Mouse (Mus musculus) hindbrain, embryonic 16.5 days (tissue): ENCODE results near the gene Gje1. TPM values are rescaled to one million over a fixed set of nuclear protein-coding genes. Genes with fewer than 3 reads are reported as not detected.
A peak's percentile ranks its signal among the peaks of the same experiment; 100 is the strongest.

Experiments used
- ATAC-seq: fragments of 200-750 bp; cut with Nextera tagmentation; 2 replicates; pipeline ENCODE4 v1.8.0; 2017; ENCODE audit warnings: moderate TSS enrichment, moderate library complexity
- H3K27ac ChIP-seq: fragments of 300-500 bp; sonication (generic); 2 replicates; pipeline ENCODE4 v1.5.1; 2014; ENCODE audit warnings: low read depth, mild to moderate bottlenecking, control low read depth, low read length, moderate library complexity
- H3K27me3 ChIP-seq: fragments of 300-500 bp; sonication (generic); replicated peaks from 2 replicates; pipeline ENCODE4 v1.6.1; 2014; ENCODE audit warnings: low read length; ENCODE audit not compliant: control insufficient read depth, insufficient read depth
- H3K36me3 ChIP-seq: fragments of 300-500 bp; sonication (generic); 2 replicates; pipeline ENCODE4 v1.6.1; 2014; ENCODE audit warnings: mild to moderate bottlenecking, low read length, moderate library complexity, mixed read lengths; ENCODE audit not compliant: control insufficient read depth, insufficient read depth
- H3K4me1 ChIP-seq: fragments of 300-500 bp; sonication (generic); 2 replicates; pipeline ENCODE4 v1.6.1; 2014; ENCODE audit warnings: low read depth, low read length; ENCODE audit not compliant: control insufficient read depth, insufficient read depth
- H3K4me2 ChIP-seq: fragments of 300-500 bp; sonication (generic); 2 replicates; pipeline ENCODE4 v1.6.1; 2014; ENCODE audit warnings: mild to moderate bottlenecking, low read length, control low read depth, moderate library complexity
- H3K4me3 ChIP-seq: fragments of 300-500 bp; sonication (generic); 2 replicates; pipeline ENCODE4 v1.5.1; 2014; ENCODE audit warnings: mild to moderate bottlenecking, low read length, control low read depth, moderate library complexity
- H3K9ac ChIP-seq: fragments of 300-500 bp; sonication (generic); 2 replicates; pipeline ENCODE4 v1.6.1; 2014; ENCODE audit warnings: low read depth, mild to moderate bottlenecking, control low read depth, low read length, moderate library complexity
- H3K9me3 ChIP-seq: fragments of 300-500 bp; sonication (generic); 2 replicates; pipeline ENCODE4 v1.6.1; 2014; ENCODE audit warnings: mild to moderate bottlenecking, low read length, moderate library complexity; ENCODE audit not compliant: control insufficient read depth
- WGBS: fragments of 180-500 bp; shearing (Covaris S2); extraction: QIAGEN DNeasy Blood & Tissue Kit; methylation state at CpG from one replicate; pipeline ENCODE4 v1.1.7; 2014; 5-methylcytosine and 5-hydroxymethylcytosine counted together
- polyA plus RNA-seq: library from polyadenylated mRNA; unstranded; fragments of >200 nt; fragmentation: Nextera tagmentation; extraction: Ambion mirVana; gene quantifications from 2 replicates; pipeline ENCODE4 v1.2.1, GENCODE M21; 2015

Gene Gje1
- polyA plus RNA-seq = not detected in 2 replicates

- no peaks in the 10 kb centered on the region for H3K36me3 ChIP-seq
- H3K27me3 ChIP-seq = no peaks in the 10 kb centered on the region
- H3K4me2 ChIP-seq = no peak within 1 kb of the TSS
- no peak within 1 kb of the TSS for H3K4me3 ChIP-seq
- ATAC-seq = no peak
- no peaks in the 10 kb centered on the region for H3K9me3 ChIP-seq
- H3K27ac ChIP-seq = no peak within 1 kb of the TSS
- H3K9ac ChIP-seq = no peak within 1 kb of the TSS
- WGBS = 60% methylated on average over 3 of the region's 3 CpGs
- H3K4me1 ChIP-seq = no peaks in the 10 kb centered on the region
These were observed at the start of gene Gje1 for GRCm38 (mm10) chr10:14718114-14718513. Gene Gje1, minus strand, starts transcription at chr10:14718214.

- WGBS = 22% methylated on average over 8 of the region's 8 CpGs
- peak overlapping the region; percentile 35 for H3K9ac ChIP-seq
- H3K4me3 ChIP-seq = peak overlapping the region; percentile 48
- no peak overlapping the region for H3K27ac ChIP-seq
- H3K4me2 ChIP-seq = peak overlapping the region; percentile 86
- H3K36me3 ChIP-seq = no peaks in the 10 kb centered on the region
- ATAC-seq = peak; percentile 58
- H3K9me3 ChIP-seq = no peaks in the 10 kb centered on the region
- H3K27me3 ChIP-seq = no peaks in the 10 kb centered on the region
- H3K4me1 ChIP-seq = no peaks in the 10 kb centered on the region
These were observed 42.6 kb upstream of the Gje1 start for GRCm38 (mm10) chr10:14760618-14761017.

GRCm38 (mm10) chr10:14759665-14760558 lies 41.9 kb upstream of the Gje1 start:
- WGBS = 1% methylated on average over 35 of the region's 35 CpGs
- peak; percentile 68 for ATAC-seq
- peak overlapping the region; percentile 35 for H3K9ac ChIP-seq

GRCm38 (mm10) chr10:14734285-14734684 lies 16.3 kb upstream of the Gje1 start:
- ATAC-seq = no peak
- Histone ChIP-seq H3K4me1 (no peaks in the 10 kb centered on the region), H3K9me3 (no peaks in the 10 kb centered on the region), H3K36me3 (no peaks in the 10 kb centered on the region), H3K27me3 (no peaks in the 10 kb centered on the region), H3K9ac (no peak overlapping the region), H3K4me3 (no peak overlapping the region), H3K4me2 (no peak overlapping the region), H3K27ac (no peak overlapping the region)
- 12% methylated on average over 2 of the region's 2 CpGs for WGBS

More at GRCm38 (mm10) chr10:14759665-14760558, 41.9 kb upstream of the Gje1 start:
- peak overlapping the region; percentile 86 for H3K4me2 ChIP-seq
- no peaks in the 10 kb centered on the region for H3K36me3 ChIP-seq
- H3K27me3 ChIP-seq = no peaks in the 10 kb centered on the region
- H3K27ac ChIP-seq = no peak overlapping the region
- no peaks in the 10 kb centered on the region for H3K9me3 ChIP-seq
- peak overlapping the region; percentile 48 for H3K4me3 ChIP-seq
- no peaks in the 10 kb centered on the region for H3K4me1 ChIP-seq

GRCm38 (mm10) chr10:14725671-14726070 lies 7.7 kb upstream of the Gje1 start:
- H3K4me2 ChIP-seq = no peak overlapping the region
- no peaks in the 10 kb centered on the region for H3K4me1 ChIP-seq
- H3K9me3 ChIP-seq = no peaks in the 10 kb centered on the region
- no peaks in the 10 kb centered on the region for H3K27me3 ChIP-seq
- no peaks in the 10 kb centered on the region for H3K36me3 ChIP-seq
- H3K9ac ChIP-seq = no peak overlapping the region
- WGBS = 58% methylated on average over 9 of the region's 9 CpGs
- no peak overlapping the region for H3K27ac ChIP-seq
- H3K4me3 ChIP-seq = no peak overlapping the region
- no peak for ATAC-seq

- Histone ChIP-seq H3K27ac (peak within 1 kb of the TSS; percentile 84), H3K9me3 (0 out of 2 replicates have a peak, but pooled peaks cover 2% of the 10 kb centered on the region), H3K4me3 (peak within 1 kb of the TSS; percentile 96), H3K27me3 (no peaks in the 10 kb centered on the region), H3K36me3 (no peaks in the 10 kb centered on the region), H3K9ac (peak within 1 kb of the TSS; percentile 84), H3K4me1 (peaks cover 15% of the 10 kb centered on the region), H3K4me2 (peak within 1 kb of the TSS; percentile 70)
- peak; percentile 99 for ATAC-seq
- under 1% methylated on average over 50 of the region's 50 CpGs for WGBS
These were observed 12.6 kb downstream of the Gje1 start, which contains the start of the genes Vta1 and Nmbr for GRCm38 (mm10) chr10:14705072-14706066. Gene Vta1, minus strand, starts transcription at chr10:14705560. Gene Nmbr, plus strand, starts transcription at chr10:14705591.

- H3K4me1 ChIP-seq = peaks cover 15% of the 10 kb centered on the region
- 22% methylated on average over 4 of the region's 4 CpGs for WGBS
- no peak for ATAC-seq
- peak overlapping the region; percentile 70 for H3K4me2 ChIP-seq
- 0 out of 2 replicates have a peak, but pooled peaks cover 2% of the 10 kb centered on the region for H3K9me3 ChIP-seq
- peak overlapping the region; percentile 96 for H3K4me3 ChIP-seq
- H3K9ac ChIP-seq = no peak overlapping the region
- H3K27ac ChIP-seq = no peak overlapping the region
- no peaks in the 10 kb centered on the region for H3K27me3 ChIP-seq
- H3K36me3 ChIP-seq = no peaks in the 10 kb centered on the region
These were observed 14.1 kb downstream of the Gje1 start for GRCm38 (mm10) chr10:14703830-14704420.

- H3K4me3 ChIP-seq = no peak overlapping the region; the same call in 1 of the 2 replicates
- peak overlapping the region; percentile 70 for H3K4me2 ChIP-seq
- H3K4me1 ChIP-seq = peaks cover 15% of the 10 kb centered on the region
- H3K9ac ChIP-seq = no peak overlapping the region
- H3K27me3 ChIP-seq = no peaks in the 10 kb centered on the region
- H3K27ac ChIP-seq = no peak overlapping the region
- H3K9me3 ChIP-seq = 0 out of 2 replicates have a peak, but pooled peaks cover 2% of the 10 kb centered on the region
- H3K36me3 ChIP-seq = no peaks in the 10 kb centered on the region
- WGBS = 13% methylated on average over 1 of the region's 1 CpGs
- no peak for ATAC-seq
These were observed 14.8 kb downstream of the Gje1 start for GRCm38 (mm10) chr10:14703239-14703638.
